Mouse (Mus musculus) neural tube, embryonic 12.5 days (tissue): ENCODE results near the gene Prrt1. TPM values are rescaled to one million over a fixed set of nuclear protein-coding genes. Genes with fewer than 3 reads are reported as not detected.
A peak's percentile ranks its signal among the peaks of the same experiment; 100 is the strongest.

Experiments
- ATAC-seq: fragments of 200-750 bp; cut with Nextera tagmentation; 2 replicates; pipeline ENCODE4 v1.8.0; 2017; ENCODE audit warnings: low read depth, mild to moderate bottlenecking, moderate TSS enrichment, moderate library complexity; ENCODE audit not compliant: low FRiP score
- H3K27ac ChIP-seq: fragments of 300-500 bp; sonication (generic); 2 replicates; pipeline ENCODE4 v1.5.1; 2016
- H3K27me3 ChIP-seq: fragments of 300-500 bp; sonication (generic); replicated peaks from 2 replicates; pipeline ENCODE4 v1.6.1; 2016; ENCODE audit warnings: mild to moderate bottlenecking
- H3K36me3 ChIP-seq: fragments of 300-500 bp; sonication (generic); 2 replicates; pipeline ENCODE4 v1.6.1; 2016; ENCODE audit warnings: mild to moderate bottlenecking
- H3K4me1 ChIP-seq: fragments of 300-500 bp; sonication (generic); 2 replicates; pipeline ENCODE4 v1.6.1; 2016
- H3K4me2 ChIP-seq: fragments of 300-500 bp; sonication (generic); replicated peaks from 2 replicates; pipeline ENCODE4 v1.6.1; 2016; ENCODE audit warnings: mild to moderate bottlenecking
- H3K4me3 ChIP-seq: fragments of 300-500 bp; sonication (generic); 2 replicates; pipeline ENCODE4 v1.5.1; 2016
- H3K9ac ChIP-seq: fragments of 300-500 bp; sonication (generic); 2 replicates; pipeline ENCODE4 v1.6.1; 2016; ENCODE audit warnings: mild to moderate bottlenecking
- H3K9me3 ChIP-seq: fragments of 300-500 bp; sonication (generic); 2 replicates; pipeline ENCODE4 v1.6.1; 2016; ENCODE audit warnings: mild to moderate bottlenecking
- WGBS: fragments of 180-500 bp; shearing (Covaris S2); methylation state at CpG from one replicate; pipeline ENCODE4 v1.1.7; 2016; 5-methylcytosine and 5-hydroxymethylcytosine counted together
- polyA plus RNA-seq: library from polyadenylated mRNA; unstranded; fragments of >200 nt; fragmentation: Nextera tagmentation; extraction: Ambion mirVana; gene quantifications from 2 replicates; pipeline ENCODE4 v1.2.1, GENCODE M21; 2016

Gene Prrt1
- polyA plus RNA-seq, 1 experiment from 2014 or later: 1.6 TPM

DNA sequence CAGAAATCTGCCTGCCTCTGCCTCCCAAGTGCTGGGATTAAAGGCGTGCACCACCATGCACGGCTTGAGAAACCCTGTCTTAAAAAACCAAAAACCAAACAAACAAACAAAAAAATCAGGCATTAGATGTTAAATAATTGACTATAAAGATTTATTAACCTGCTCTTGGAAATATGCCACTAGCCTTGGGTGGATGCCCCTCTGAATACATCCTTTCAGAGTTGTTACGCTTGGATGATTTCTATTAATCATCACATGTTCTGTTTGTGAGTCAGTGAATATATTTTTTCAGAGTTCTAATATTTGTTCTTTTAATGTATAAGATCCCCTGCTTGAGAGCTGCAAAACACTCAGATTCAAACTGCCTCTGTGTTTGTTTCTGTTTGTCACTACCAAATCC lies 4.4 kb upstream of the Prrt1 start:
- Histone ChIP-seq H3K27ac (no peak overlapping the region), H3K4me1 (peaks cover 32% of the 10 kb centered on the region), H3K9ac (no peak overlapping the region), H3K4me2 (no peak overlapping the region), H3K27me3 (peaks cover 9% of the 10 kb centered on the region), H3K9me3 (no peaks in the 10 kb centered on the region), H3K4me3 (no peak overlapping the region), H3K36me3 (peaks cover 22% of the 10 kb centered on the region)
- 96% methylated on average over 3 of the region's 3 CpGs for WGBS
- ATAC-seq: no peak

DNA sequence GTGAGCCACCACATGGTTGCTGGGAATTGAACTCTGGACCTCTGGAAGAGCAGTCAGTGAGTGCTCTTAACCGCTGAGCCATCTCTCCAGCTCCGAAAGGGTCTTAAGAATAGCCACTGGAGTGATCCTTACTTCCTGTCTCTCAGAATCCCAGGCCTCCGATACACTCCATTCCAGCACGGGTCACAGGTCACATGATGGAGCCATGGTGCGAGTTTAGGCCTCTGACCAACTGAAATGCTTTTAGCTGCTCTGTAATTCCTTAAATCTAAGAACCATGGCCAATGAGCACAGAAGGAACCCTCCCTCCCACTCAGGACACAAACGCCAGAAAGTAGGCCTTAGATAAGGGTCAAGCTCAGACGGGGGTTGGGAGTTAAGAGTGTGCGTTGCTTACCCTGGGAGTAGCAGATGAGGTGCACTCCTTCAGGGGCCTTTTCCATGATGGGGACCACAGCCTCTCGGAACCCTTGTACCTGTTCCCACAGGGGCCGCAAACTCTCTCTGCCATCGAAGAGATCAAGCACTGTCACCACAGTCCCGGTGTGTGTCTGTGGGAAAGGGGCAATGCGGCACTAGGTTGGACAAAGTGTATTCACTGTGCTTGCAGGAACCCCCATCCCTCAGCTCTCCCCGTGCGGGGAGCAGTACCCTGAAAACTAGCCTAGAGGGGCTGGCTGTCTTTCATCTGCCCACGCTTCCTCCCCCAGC lies 3.1 kb upstream of the Prrt1 start:
- 55% methylated on average over 16 of the region's 16 CpGs for WGBS
- peak overlapping the region; percentile 86 for H3K4me2 ChIP-seq
- H3K27ac ChIP-seq: no peak overlapping the region
- peaks cover 21% of the 10 kb centered on the region for H3K27me3 ChIP-seq
- peaks cover 44% of the 10 kb centered on the region for H3K4me1 ChIP-seq
- ATAC-seq: no peak
- H3K9ac ChIP-seq: peak overlapping the region; percentile 60
- no peaks in the 10 kb centered on the region for H3K9me3 ChIP-seq
- H3K4me3 ChIP-seq: peak overlapping the region; percentile 60
- H3K36me3 ChIP-seq: peaks cover 22% of the 10 kb centered on the region

DNA sequence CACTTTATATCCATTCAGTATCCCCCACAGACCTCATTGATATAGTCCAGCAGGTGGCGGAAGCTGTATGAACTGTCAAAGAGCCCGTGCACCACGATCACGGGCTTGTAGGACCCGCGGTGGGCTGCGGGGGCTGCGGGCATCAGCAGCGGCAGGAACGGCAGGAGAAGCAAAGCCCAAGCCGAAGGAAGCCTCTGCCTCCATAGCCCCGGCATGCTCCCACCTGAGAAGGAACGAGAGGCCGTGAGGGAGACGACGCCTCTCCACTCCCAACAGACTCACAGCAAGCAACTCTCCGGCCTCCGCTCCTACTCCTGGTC lies 2.6 kb upstream of the Prrt1 start:
- peaks cover 49% of the 10 kb centered on the region for H3K4me1 ChIP-seq

DNA sequence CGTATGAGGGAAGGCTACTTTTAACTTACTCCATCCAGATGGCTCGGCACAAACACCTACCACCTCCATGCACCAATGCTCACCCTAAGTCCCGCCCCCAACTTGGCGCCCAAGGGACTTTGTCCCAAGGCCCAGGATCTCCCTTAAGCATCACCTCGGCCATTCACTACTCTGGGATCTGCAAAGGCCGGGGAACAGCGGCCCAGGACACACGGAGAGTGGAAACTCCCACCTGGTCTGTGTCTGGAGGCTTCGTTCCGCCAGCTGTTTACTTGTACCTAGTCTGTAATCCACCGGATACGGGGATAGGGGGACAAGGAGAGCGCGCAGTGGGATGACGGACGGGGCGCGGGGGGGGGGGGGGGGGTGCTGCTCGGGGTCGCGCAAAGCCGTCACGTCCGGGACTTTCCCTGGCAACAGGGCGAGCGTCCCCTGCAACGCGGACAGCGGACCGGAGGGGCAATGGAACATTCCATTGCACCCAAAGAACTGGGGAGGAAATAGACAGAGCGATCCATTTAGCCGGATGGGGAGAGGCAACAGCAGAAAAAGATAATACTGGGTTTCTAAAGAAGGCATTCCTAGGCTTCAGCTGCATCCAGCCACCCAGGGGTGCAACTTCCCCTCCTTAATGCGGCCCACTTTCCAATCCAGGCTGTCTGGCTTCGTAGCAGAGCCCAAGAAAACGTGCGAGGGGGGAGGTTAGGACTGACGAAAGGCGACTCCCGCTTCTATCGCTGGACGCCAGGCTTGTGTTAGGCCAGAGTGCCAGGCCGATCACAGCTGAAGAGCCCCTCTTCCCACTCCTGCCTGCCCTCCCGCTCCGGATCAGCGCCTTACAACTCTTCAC lies 2.0 kb upstream of the Prrt1 start:
- peak overlapping the region; percentile 86 for H3K4me2 ChIP-seq
- H3K4me3 ChIP-seq: peak overlapping the region; percentile 60
- no peaks in the 10 kb centered on the region for H3K9me3 ChIP-seq
- peaks cover 17% of the 10 kb centered on the region; the same call in 1 of the 2 replicates for H3K36me3 ChIP-seq
- peaks cover 55% of the 10 kb centered on the region for H3K4me1 ChIP-seq
- 1% methylated on average over 40 of the region's 45 CpGs for WGBS
- H3K9ac ChIP-seq: peak overlapping the region; percentile 60
- H3K27ac ChIP-seq: peak overlapping the region; percentile 72; the same call in 1 of the 2 replicates
- peaks cover 32% of the 10 kb centered on the region for H3K27me3 ChIP-seq
- peak; percentile 83 for ATAC-seq

More for the DNA sequence above, 2.6 kb upstream of the Prrt1 start:
- peak overlapping the region; percentile 60 for H3K9ac ChIP-seq
- peak overlapping the region; percentile 86 for H3K4me2 ChIP-seq
- ATAC-seq: peak; percentile 27; the same call in 1 of the 2 replicates
- no peaks in the 10 kb centered on the region for H3K9me3 ChIP-seq
- peak overlapping the region; percentile 60 for H3K4me3 ChIP-seq
- H3K27me3 ChIP-seq: peaks cover 26% of the 10 kb centered on the region
- peak overlapping the region; percentile 17; the same call in 1 of the 2 replicates for H3K27ac ChIP-seq
- H3K36me3 ChIP-seq: peaks cover 22% of the 10 kb centered on the region
- under 1% methylated on average over 18 of the region's 18 CpGs for WGBS

DNA sequence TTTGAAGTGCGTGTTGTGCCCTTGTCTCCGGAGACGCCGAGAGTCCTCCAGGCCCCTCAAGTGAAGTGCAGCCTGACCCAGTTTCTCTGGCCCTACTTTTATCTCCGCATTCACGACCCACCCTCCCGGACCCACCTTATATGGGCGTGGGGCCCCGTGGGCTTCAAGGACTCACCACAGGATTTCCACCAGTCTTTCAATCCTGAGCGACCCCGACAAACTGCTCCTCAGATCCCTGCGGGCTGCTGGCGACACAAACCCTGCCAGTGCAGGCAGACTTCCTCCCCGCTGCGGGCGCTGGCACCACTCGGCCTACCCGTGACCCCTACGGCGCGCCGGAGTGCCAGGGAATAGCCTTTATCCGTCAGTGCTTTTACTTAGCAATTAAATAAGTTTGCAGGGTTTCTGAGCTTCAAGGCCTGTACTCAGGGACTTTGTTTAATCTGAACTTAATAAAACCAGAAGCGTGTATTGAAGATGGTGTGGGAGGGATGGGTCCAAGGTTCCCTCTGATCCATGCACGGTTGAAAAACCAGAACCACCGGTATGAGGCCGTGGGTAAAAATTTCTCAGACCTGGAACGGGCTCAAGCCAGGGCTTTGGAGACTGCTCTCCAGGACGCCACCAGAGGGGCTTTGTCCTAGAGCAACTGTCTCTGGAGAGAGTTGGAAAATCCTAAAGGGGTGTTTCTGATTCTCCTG lies 1.2 kb upstream of the Prrt1 start, which contains the start of gene Ppt2:
Ppt2 (minus strand) TSS at position 568 of the 701 bp plus-strand sequence.
- peaks cover 57% of the 10 kb centered on the region for H3K4me1 ChIP-seq
- WGBS: 7% methylated on average over 29 of the region's 29 CpGs

DNA sequence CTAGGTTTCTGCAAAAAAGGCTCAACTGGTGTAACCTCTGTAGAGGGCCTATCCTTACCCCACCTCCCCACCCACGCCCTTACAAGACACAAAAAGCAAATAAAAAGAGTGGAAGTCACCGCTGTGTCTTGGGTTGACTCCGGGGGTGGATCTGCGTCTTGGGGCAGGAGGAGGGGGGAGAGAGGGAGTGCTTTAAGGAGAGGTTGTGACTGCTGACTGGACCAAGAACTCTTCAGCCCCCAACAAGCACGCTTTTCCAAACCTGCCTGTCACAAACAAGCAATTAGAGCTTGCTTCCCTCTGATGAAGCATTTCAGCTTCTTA lies 727 bp upstream of the Prrt1 start:
- Histone ChIP-seq H3K9ac (peak overlapping the region; percentile 60; the same call in 1 of the 2 replicates), H3K4me2 (peak overlapping the region; percentile 86), H3K4me3 (peak overlapping the region; percentile 60; the same call in 1 of the 2 replicates), H3K9me3 (no peaks in the 10 kb centered on the region), H3K36me3 (peaks cover 7% of the 10 kb centered on the region; the same call in 1 of the 2 replicates), H3K27ac (no peak overlapping the region), H3K4me1 (peaks cover 57% of the 10 kb centered on the region), H3K27me3 (peaks cover 45% of the 10 kb centered on the region)
- ATAC-seq: no peak
- 19% methylated on average over 5 of the region's 5 CpGs for WGBS

More for the DNA sequence above, 1.2 kb upstream of the Prrt1 start, which contains the start of gene Ppt2:
- peak within 1 kb of the TSS; percentile 60 for H3K4me3 ChIP-seq
- peak within 1 kb of the TSS; percentile 86 for H3K4me2 ChIP-seq
- H3K27ac ChIP-seq: peak within 1 kb of the TSS; percentile 72; the same call in 1 of the 2 replicates
- H3K36me3 ChIP-seq: peaks cover 10% of the 10 kb centered on the region; the same call in 1 of the 2 replicates
- H3K9ac ChIP-seq: peak within 1 kb of the TSS; percentile 60
- peaks cover 40% of the 10 kb centered on the region for H3K27me3 ChIP-seq
- no peaks in the 10 kb centered on the region for H3K9me3 ChIP-seq
- ATAC-seq: peak; percentile 11; the same call in 1 of the 2 replicates

DNA sequence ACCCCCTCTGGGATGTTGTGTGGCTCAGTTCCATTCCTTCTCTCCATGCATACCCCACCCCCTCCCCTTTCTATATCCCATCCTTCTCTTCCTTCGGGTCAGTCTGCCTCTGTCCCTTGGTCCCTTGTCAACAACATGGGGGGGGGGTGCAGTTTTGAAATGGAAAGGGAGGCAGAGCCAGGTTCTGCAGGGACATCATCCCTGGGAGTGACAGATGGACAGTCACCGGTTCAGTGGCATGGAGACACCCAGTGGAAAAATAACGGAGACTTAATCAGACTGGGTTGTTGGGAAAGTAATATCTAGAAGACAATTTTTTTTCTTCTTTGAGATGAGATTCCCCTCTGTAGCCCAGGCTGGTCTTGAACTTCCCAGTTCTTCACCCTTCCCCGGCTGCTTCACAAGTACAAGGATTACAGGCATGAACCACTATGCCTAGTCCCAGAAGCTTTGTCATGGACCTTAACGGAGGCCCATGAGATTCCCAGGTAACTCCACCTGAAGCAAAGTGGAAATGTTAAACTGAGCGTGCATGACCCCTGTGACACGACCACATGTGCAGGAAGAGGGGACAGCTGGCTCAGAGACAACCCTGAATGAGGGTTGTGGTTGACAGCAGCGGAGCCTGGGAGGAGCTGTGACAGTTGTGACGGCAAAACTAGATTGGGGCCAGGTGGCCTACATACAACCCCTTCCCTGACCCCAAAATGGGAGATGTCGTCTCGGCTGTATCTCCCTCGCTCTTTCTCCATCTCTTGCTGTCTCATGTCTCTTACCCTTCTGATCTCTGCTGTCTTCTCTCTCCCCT lies 667 bp downstream of the Prrt1 start:
- ATAC-seq: no peak
- Histone ChIP-seq H3K9ac (0 out of 2 replicates have a peak overlapping the region, but pooled peaks have one; percentile 50), H3K27me3 (peaks cover 45% of the 10 kb centered on the region), H3K4me2 (peak overlapping the region; percentile 86), H3K4me3 (peak overlapping the region; percentile 32), H3K27ac (no peak overlapping the region), H3K36me3 (no peaks in the 10 kb centered on the region), H3K4me1 (peaks cover 57% of the 10 kb centered on the region), H3K9me3 (no peaks in the 10 kb centered on the region)
- 13% methylated on average over 12 of the region's 12 CpGs for WGBS

DNA sequence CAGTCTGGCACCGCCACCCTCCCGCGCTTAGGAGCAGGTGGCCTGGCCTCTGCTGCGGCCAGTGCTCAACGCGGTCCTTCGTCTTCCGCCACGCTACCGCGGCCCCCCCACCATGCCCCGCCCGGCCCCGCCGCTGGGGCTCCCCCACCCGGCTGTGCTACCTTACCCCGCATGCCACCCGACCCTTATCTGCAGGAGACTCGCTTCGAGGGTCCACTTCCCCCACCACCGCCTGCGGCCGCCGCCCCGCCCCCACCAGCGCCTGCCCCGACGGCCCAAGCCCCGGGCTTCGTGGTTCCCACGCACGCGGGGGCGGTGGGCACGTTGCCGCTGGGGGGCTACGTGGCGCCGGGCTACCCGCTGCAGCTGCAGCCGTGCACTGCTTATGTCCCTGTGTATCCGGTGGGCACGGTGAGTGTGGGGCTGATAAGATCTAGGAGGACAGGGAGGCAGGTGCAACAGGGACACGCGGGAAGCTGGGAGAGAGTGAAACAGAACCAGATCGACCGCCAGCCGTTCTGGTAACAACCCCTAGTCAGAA lies 1.5 kb downstream of the Prrt1 start:
- Histone ChIP-seq H3K4me1 (peaks cover 55% of the 10 kb centered on the region), H3K9me3 (no peaks in the 10 kb centered on the region), H3K27ac (no peak overlapping the region), H3K36me3 (no peaks in the 10 kb centered on the region), H3K9ac (peak overlapping the region; percentile 50), H3K4me2 (peak overlapping the region; percentile 86), H3K4me3 (peak overlapping the region; percentile 32), H3K27me3 (peaks cover 45% of the 10 kb centered on the region)
- ATAC-seq: no peak
- 2% methylated on average over 47 of the region's 48 CpGs for WGBS

DNA sequence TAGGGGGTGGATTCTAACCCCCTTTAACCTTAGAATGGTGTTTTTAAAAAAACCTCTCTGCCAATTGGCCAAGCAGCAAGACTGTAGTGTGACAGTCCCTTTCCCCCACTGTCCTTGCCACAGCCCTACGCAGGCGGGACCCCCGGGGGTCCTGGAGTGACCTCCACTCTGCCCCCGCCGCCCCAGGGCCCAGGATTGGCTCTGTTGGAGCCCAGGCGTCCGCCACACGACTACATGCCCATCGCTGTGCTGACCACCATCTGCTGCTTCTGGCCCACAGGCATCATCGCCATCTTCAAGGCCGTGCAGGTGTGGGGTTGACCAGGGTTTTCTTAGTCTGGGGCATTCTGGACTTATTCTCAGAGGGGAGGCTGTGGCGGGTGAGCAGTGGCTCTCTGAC lies 2.3 kb downstream of the Prrt1 start:
- H3K9me3 ChIP-seq: no peaks in the 10 kb centered on the region
- peak overlapping the region; percentile 38; the same call in 1 of the 2 replicates for H3K9ac ChIP-seq
- peak overlapping the region; percentile 86 for H3K4me2 ChIP-seq
- no peaks in the 10 kb centered on the region for H3K36me3 ChIP-seq
- 3% methylated on average over 12 of the region's 12 CpGs for WGBS
- peak overlapping the region; percentile 24 for H3K4me3 ChIP-seq
- no peak overlapping the region for H3K27ac ChIP-seq
- peaks cover 47% of the 10 kb centered on the region for H3K4me1 ChIP-seq
- H3K27me3 ChIP-seq: peaks cover 45% of the 10 kb centered on the region
- no peak for ATAC-seq

DNA sequence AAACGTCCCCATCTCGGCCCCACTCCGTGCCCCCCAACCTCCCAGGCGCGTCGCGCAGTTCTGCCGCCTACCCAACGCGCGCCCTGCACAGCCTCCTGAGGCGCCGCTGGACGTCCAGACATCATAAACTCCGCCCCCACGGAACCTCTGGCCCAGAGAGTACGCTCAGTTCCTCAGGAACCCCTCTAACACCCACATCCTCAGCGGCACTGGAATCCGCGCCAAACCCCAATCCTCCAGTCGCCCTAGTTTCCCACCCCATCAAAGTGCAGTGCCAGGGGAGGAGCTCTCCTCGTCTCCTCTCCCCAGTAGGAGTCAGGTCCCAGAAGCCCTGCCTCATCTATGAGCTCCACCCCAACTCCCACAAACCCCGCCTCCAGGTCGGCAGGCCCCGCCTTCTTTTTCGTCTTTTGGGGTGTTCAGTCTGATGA lies 2.9 kb downstream of the Prrt1 start:
- Histone ChIP-seq H3K4me1 (peaks cover 47% of the 10 kb centered on the region), H3K4me2 (peak overlapping the region; percentile 86), H3K36me3 (no peaks in the 10 kb centered on the region), H3K9ac (peak overlapping the region; percentile 38; the same call in 1 of the 2 replicates), H3K27me3 (peaks cover 45% of the 10 kb centered on the region), H3K27ac (no peak overlapping the region), H3K4me3 (peak overlapping the region; percentile 24), H3K9me3 (no peaks in the 10 kb centered on the region)
- under 1% methylated on average over 26 of the region's 26 CpGs for WGBS
- no peak for ATAC-seq

DNA sequence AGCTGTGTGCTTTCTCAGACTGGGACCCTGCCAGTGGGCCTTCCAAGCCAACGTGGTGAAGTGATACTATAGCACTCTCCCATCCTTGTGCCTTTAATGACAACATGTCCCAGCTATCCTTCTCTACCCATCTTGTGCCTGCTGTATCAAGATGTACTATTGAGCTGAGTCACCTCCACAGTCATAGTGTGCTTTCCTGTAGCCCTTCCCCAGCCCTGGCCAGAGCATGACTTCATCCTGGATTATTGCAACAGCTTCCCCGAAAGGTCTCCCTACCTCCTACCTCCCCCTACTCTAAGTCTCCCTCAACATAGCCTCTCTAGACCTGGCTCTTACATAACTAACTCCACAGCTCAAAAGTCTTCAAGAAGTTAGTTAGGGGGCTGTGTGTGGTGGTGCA lies 6.3 kb downstream of the Prrt1 start:
- Histone ChIP-seq H3K9ac (no peak overlapping the region), H3K4me1 (peaks cover 20% of the 10 kb centered on the region), H3K27me3 (peaks cover 29% of the 10 kb centered on the region), H3K9me3 (no peaks in the 10 kb centered on the region), H3K4me2 (no peak overlapping the region), H3K27ac (no peak overlapping the region), H3K36me3 (no peaks in the 10 kb centered on the region), H3K4me3 (no peak overlapping the region)
- no peak for ATAC-seq
- WGBS: 73% methylated on average over 2 of the region's 2 CpGs
